Mouse (Mus musculus) MEL (cell line): ENCODE measurements at regions not wholly inside any gene's neighbourhood (a gene's known extent, or its start where the extent isn't known, plus 50 kb on each side); places are given as distances from the start of the nearest gene placed in this dataset.

Source experiments
- BHLHE40 ChIP-seq: IDR thresholded peaks from 2 replicates; pipeline ENCODE4 v1.6.1; 2012; ENCODE audit warnings: low read depth, mild to moderate bottlenecking, inconsistent platforms, low read length, improper control_type of control experiment, borderline replicate concordance
- CHD2 ChIP-seq: IDR thresholded peaks from 2 replicates; pipeline ENCODE4 v1.6.1; 2011; ENCODE audit warnings: low read length, improper control_type of control experiment
- CTCF ChIP-seq, 3 experiments: IDR thresholded peaks in 2 of 3; conservative IDR thresholded peaks in 1 of 3; 2 replicates each; pipeline ENCODE4 v1.5.1; 2011 to 2012; ENCODE audit warnings: low read length in 3 of 3, low read depth in 2 of 3, mild to moderate bottlenecking in 2 of 3, improper control_type of control experiment in 1 of 3, inconsistent platforms in 1 of 3, mixed read lengths in 1 of 3, moderate library complexity in 1 of 3; ENCODE audit not compliant: control insufficient read depth in 1 of 3, insufficient read depth in 1 of 3, poor library complexity in 1 of 3, severe bottlenecking in 1 of 3
- GABPA ChIP-seq: IDR thresholded peaks from 2 replicates; pipeline ENCODE4 v1.6.1; 2012; ENCODE audit warnings: low read depth, mild to moderate bottlenecking, inconsistent platforms, low read length, improper control_type of control experiment, moderate library complexity
- MAZ ChIP-seq: IDR thresholded peaks from 2 replicates; pipeline ENCODE4 v1.6.1; 2012; ENCODE audit warnings: low read depth, mild to moderate bottlenecking, inconsistent platforms, low read length, improper control_type of control experiment
- MXI1 ChIP-seq: IDR thresholded peaks from 2 replicates; pipeline ENCODE4 v1.6.1; 2011; ENCODE audit warnings: mild to moderate bottlenecking, low read depth, low read length, improper control_type of control experiment
- MYB ChIP-seq: IDR thresholded peaks from 2 replicates; pipeline ENCODE4 v1.6.1; 2011; ENCODE audit warnings: mild to moderate bottlenecking, low read depth, low read length, improper control_type of control experiment
- NELFE ChIP-seq: IDR thresholded peaks from 2 replicates; pipeline ENCODE4 v1.6.1; 2011; ENCODE audit warnings: low read depth, low read length, improper control_type of control experiment
- POLR2A ChIP-seq, 2 experiments: IDR thresholded peaks; 2 replicates each; pipeline ENCODE4 v1.6.1; 2011 to 2012; ENCODE audit warnings: low read length in 2 of 2, mild to moderate bottlenecking in 2 of 2, control low read depth in 1 of 2, improper control_type of control experiment in 1 of 2, low read depth in 1 of 2, moderate library complexity in 1 of 2; ENCODE audit not compliant: control insufficient read depth in 1 of 2, insufficient read depth in 1 of 2, poor library complexity in 1 of 2
- RAD21 ChIP-seq: IDR thresholded peaks from 2 replicates; pipeline ENCODE4 v1.6.1; 2011; ENCODE audit warnings: mild to moderate bottlenecking, low read depth, low read length, improper control_type of control experiment
- TAL1 ChIP-seq: IDR thresholded peaks from 2 replicates; pipeline ENCODE4 v1.6.1; 2012; ENCODE audit warnings: mild to moderate bottlenecking, inconsistent platforms, low read length, moderate library complexity, mixed read lengths
- UBTF ChIP-seq: IDR thresholded peaks from 2 replicates; pipeline ENCODE4 v1.6.1; 2012; ENCODE audit warnings: low read depth, mild to moderate bottlenecking, inconsistent platforms, low read length, improper control_type of control experiment, moderate library complexity, borderline replicate concordance; ENCODE audit not compliant: insufficient read depth
- ZC3H11A ChIP-seq: IDR thresholded peaks from 2 replicates; pipeline ENCODE4 v1.6.1; 2012; ENCODE audit warnings: low read depth, mild to moderate bottlenecking, inconsistent platforms, low read length, improper control_type of control experiment

DNA sequence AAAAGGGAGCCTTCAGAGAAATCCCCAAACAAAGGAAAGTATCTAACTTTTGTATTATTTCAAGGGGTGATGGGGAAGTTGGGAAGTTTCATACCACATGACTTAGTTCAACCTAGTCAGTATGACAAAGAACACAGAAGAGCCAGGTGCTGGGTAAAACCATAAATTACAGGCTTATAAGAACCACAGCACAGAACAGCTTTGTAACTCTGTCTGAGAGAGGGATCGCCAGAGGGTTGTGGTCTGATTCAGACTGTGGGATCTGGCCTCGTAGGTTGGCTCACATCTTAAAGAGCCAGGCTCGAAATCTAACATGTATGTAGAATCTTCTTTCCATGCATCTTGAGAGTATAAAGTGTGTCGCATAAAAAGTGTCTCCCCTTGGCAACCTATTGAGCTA lies 75.1 kb upstream of the Rmdn2 start:
- TF ChIP-seq MYB (no peak), MAZ (no peak), TAL1 (no peak), CTCF (IDR thresholded peaks at IDR 0.05 in 2 of 3, conservative IDR thresholded peaks at IDR 0.05 in 1 of 3; ENCODE audit: control insufficient read depth in 1 of 3, insufficient read depth in 1 of 3, low read depth in 2 of 3, low read length in 3 of 3, poor library complexity in 1 of 3, severe bottlenecking in 1 of 3) (no peak), POLR2A (IDR thresholded peaks at IDR 0.05; ENCODE audit: control insufficient read depth in 1 of 2, insufficient read depth in 1 of 2, low read depth in 1 of 2, low read length in 2 of 2, poor library complexity in 1 of 2) (no peak), ZC3H11A (no peak), CHD2 (no peak), BHLHE40 (no peak), GABPA (no peak), MXI1 (no peak), RAD21 (no peak), NELFE (no peak), UBTF (no peak)
